Comparison of ENCODE assay signal across 12 mouse cellular contexts in genomic region chr5:66384806-66385446, GRCm38 (mm10).
DNase-seq lines count a peak whose midpoint lies in the region; ATAC-seq and TF ChIP-seq lines count a peak whose summit lies in the region.
"Had no signal": no experiment of that assay in that cellular context is flagged by ENCODE, and none has a peak within 500 bp of the region (broad histone marks: within the 10 kb centered on the region; RNA-seq: fewer than 3 reads in every experiment).

No protein-coding gene starts in this region.

- H3K4me3 ChIP-seq in gastrocnemius, adult 2 months = no peak overlapping the region
- no peak overlapping the region for H3K4me3 ChIP-seq in midbrain, embryonic 15.5 days
- no peak overlapping the region for H3K4me3 ChIP-seq in midbrain, embryonic 14.5 days (replicated peaks; ENCODE audit: low read depth, low read length)
- no peak overlapping the region for H3K4me3 ChIP-seq in neural tube, embryonic 14.5 days (ENCODE audit: low read depth, low read length)
- no peak overlapping the region for H3K4me3 ChIP-seq in kidney, embryonic 16.5 days (ENCODE audit: low read length)
- H3K4me3 ChIP-seq: embryonic facial prominence, embryonic 15.5 days; limb, embryonic 15.5 days had no signal

- H3K4me1 ChIP-seq in midbrain, embryonic 15.5 days = peaks cover 29% of the 10 kb centered on the region
- peaks cover 8% of the 10 kb centered on the region; the same call in 1 of the 2 replicates for H3K4me1 ChIP-seq in midbrain, embryonic 14.5 days (ENCODE audit: control insufficient read depth, insufficient read depth, low read length)
- H3K4me1 ChIP-seq in neural tube, embryonic 14.5 days (ENCODE audit: control insufficient read depth, insufficient read depth, low read length) = peaks cover 16% of the 10 kb centered on the region
- no peaks in the 10 kb centered on the region; the same call in 1 of the 2 replicates for H3K4me1 ChIP-seq in kidney, embryonic 16.5 days (ENCODE audit: insufficient read depth, low read length)

- H3K9me3 ChIP-seq in midbrain, embryonic 15.5 days = no peaks in the 10 kb centered on the region
- H3K9me3 ChIP-seq in midbrain, embryonic 14.5 days (ENCODE audit: control insufficient read depth, low read length) = no peaks in the 10 kb centered on the region
- H3K9me3 ChIP-seq in neural tube, embryonic 14.5 days (ENCODE audit: control insufficient read depth, low read length) = no peaks in the 10 kb centered on the region
- no peaks in the 10 kb centered on the region for H3K9me3 ChIP-seq in kidney, embryonic 16.5 days (ENCODE audit: low read length)
- H3K9me3 ChIP-seq: embryonic facial prominence, embryonic 15.5 days; limb, embryonic 15.5 days had no signal

- intact Hi-C loops in gastrocnemius, adult 2 months (cut with DNase I) = loop anchor here (10.0 kb wide), 1 partner anchor 630 kb away; no protein-coding TSS in a partner anchor

- peak overlapping the region; percentile 66 for H3K27ac ChIP-seq in gastrocnemius, adult 2 months
- peak overlapping the region; percentile 20; the same call in 1 of the 2 replicates for H3K27ac ChIP-seq in midbrain, embryonic 15.5 days
- H3K27ac ChIP-seq in midbrain, embryonic 14.5 days (replicated peaks; ENCODE audit: low read depth, low read length) = no peak overlapping the region
- peak overlapping the region; percentile 35; the same call in 1 of the 2 replicates for H3K27ac ChIP-seq in neural tube, embryonic 14.5 days (ENCODE audit: low read depth, low read length)
- H3K27ac ChIP-seq in kidney, embryonic 16.5 days (ENCODE audit: low read length) = no peak overlapping the region
- H3K27ac ChIP-seq: embryonic facial prominence, embryonic 15.5 days had no signal

- ATAC-seq in midbrain, embryonic 15.5 days (replicated peaks) = peak; percentile 43; the same call in 1 of the 2 replicates
- ATAC-seq in midbrain, embryonic 14.5 days (ENCODE audit: low FRiP score, low TSS enrichment) = no peak
- ATAC-seq in neural tube, embryonic 14.5 days (ENCODE audit: low read depth) = peak; percentile 36; the same call in 1 of the 2 replicates
- ATAC-seq in kidney, embryonic 16.5 days (ENCODE audit: low FRiP score, low TSS enrichment) = no peak
- ATAC-seq: forebrain, embryonic 14.5 days; intestine, embryonic 16.5 days had no signal

- no peak overlapping the region for H3K9ac ChIP-seq in midbrain, embryonic 15.5 days
- H3K9ac ChIP-seq in midbrain, embryonic 14.5 days (replicated peaks; ENCODE audit: low read length) = no peak overlapping the region
- H3K9ac ChIP-seq in neural tube, embryonic 14.5 days (replicated peaks; ENCODE audit: low read depth, low read length) = no peak overlapping the region
- H3K9ac ChIP-seq in kidney, embryonic 16.5 days (replicated peaks; ENCODE audit: low read length) = no peak overlapping the region
- H3K9ac ChIP-seq: embryonic facial prominence, embryonic 15.5 days; limb, embryonic 15.5 days had no signal

- H3K27me3 ChIP-seq in midbrain, embryonic 15.5 days (replicated peaks) = no peaks in the 10 kb centered on the region
- no peaks in the 10 kb centered on the region for H3K27me3 ChIP-seq in midbrain, embryonic 14.5 days (ENCODE audit: control insufficient read depth, insufficient read depth, low read length)
- H3K27me3 ChIP-seq in neural tube, embryonic 14.5 days (ENCODE audit: control insufficient read depth, insufficient read depth, low read length) = no peaks in the 10 kb centered on the region
- H3K27me3 ChIP-seq in kidney, embryonic 16.5 days (ENCODE audit: insufficient read depth, low read length) = no peaks in the 10 kb centered on the region
- H3K27me3 ChIP-seq: embryonic facial prominence, embryonic 15.5 days; limb, embryonic 15.5 days had no signal

- no peak overlapping the region for H3K4me2 ChIP-seq in midbrain, embryonic 15.5 days
- no peak overlapping the region for H3K4me2 ChIP-seq in midbrain, embryonic 14.5 days (ENCODE audit: low read length)
- no peak overlapping the region for H3K4me2 ChIP-seq in neural tube, embryonic 14.5 days (ENCODE audit: low read depth, low read length)
- H3K4me2 ChIP-seq in kidney, embryonic 16.5 days (replicated peaks; ENCODE audit: low read depth, low read length) = no peak overlapping the region
- H3K4me2 ChIP-seq: embryonic facial prominence, embryonic 15.5 days; limb, embryonic 15.5 days had no signal

- no peak for DNase-seq in gastrocnemius, adult 2 months
- DNase-seq in gastrocnemius, adult 8-10 months (ENCODE audit: low spot score in 2 of 2) = no peak
- DNase-seq in midbrain, embryonic 14.5 days = no peak
- DNase-seq in cerebellum, adult 11-12 months = peak; percentile 28
- no peak for DNase-seq in testis, postnatal 10 days (ENCODE audit: low spot score)

- no peak for TF ChIP-seq CTCF in gastrocnemius, adult 2 months (IDR thresholded peaks at IDR 0.05)

- H3K36me3 ChIP-seq in midbrain, embryonic 15.5 days (replicated peaks) = no peaks in the 10 kb centered on the region
- H3K36me3 ChIP-seq in midbrain, embryonic 14.5 days (ENCODE audit: control insufficient read depth, insufficient read depth, low read length) = no peaks in the 10 kb centered on the region
- no peaks in the 10 kb centered on the region for H3K36me3 ChIP-seq in neural tube, embryonic 14.5 days (ENCODE audit: control insufficient read depth, insufficient read depth, low read length)
- no peaks in the 10 kb centered on the region for H3K36me3 ChIP-seq in kidney, embryonic 16.5 days (ENCODE audit: insufficient read depth, low read length)

- WGBS in midbrain, embryonic 15.5 days = 68% methylated on average over 6 of the region's 6 CpGs
- 71% methylated on average over 6 of the region's 6 CpGs for WGBS in midbrain, embryonic 14.5 days
- 62% methylated on average over 6 of the region's 6 CpGs for WGBS in neural tube, embryonic 14.5 days
- 78% methylated on average over 6 of the region's 6 CpGs for WGBS in kidney, embryonic 16.5 days

Comparison
In these comparisons a context has a peak if more than half of its experiments do, and no peak if none do; other contexts are left out.
1. H3K27ac ChIP-seq: peak in gastrocnemius, adult 2 months (single experiment), midbrain, embryonic 15.5 days (single experiment) and neural tube, embryonic 14.5 days (single experiment); none in midbrain, embryonic 14.5 days (single experiment) and kidney, embryonic 16.5 days (single experiment).
2. ATAC-seq: peak in midbrain, embryonic 15.5 days (single experiment) and neural tube, embryonic 14.5 days (single experiment); none in midbrain, embryonic 14.5 days (single experiment) and kidney, embryonic 16.5 days (single experiment).